Mouse (Mus musculus) mesoderm, embryonic 11.5 days (tissue): Measurements from ENCODE around the gene Kcnb1.

Source experiments
- DNase-seq: peaks from one replicate; pipeline ENCODE4 v3.0.0-alpha.2; 2012; ENCODE audit warnings: low read depth, low spot score

Kcnb1 gene

GRCm38 (mm10) chr2:167167515-167168212, 22.3 kb downstream of the Kcnb1 start:
- DNase-seq, result no peak

GRCm38 (mm10) chr2:167163600-167163999, 26.4 kb downstream of the Kcnb1 start:
- no peak for DNase-seq

DNA sequence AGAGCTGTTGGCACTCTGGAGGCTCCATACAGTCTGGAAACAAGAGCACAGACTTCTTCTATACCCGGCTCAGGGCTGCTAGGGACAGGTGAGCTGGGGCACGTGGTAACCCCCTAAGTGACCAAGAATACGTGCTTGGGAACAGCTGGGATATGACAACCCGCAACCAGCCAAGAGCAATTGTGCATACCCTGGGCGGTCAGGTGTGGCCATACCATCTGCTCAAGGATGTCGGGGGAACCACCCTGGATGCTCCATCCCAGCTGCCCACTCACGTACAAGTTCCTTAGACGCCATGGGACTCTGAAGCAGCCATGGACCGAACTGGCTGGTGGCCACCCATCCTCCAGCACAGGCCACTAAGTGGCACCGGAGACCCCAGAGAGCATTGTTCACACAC, 26.8 kb downstream of the Kcnb1 start:
- DNase-seq, result no peak

DNA sequence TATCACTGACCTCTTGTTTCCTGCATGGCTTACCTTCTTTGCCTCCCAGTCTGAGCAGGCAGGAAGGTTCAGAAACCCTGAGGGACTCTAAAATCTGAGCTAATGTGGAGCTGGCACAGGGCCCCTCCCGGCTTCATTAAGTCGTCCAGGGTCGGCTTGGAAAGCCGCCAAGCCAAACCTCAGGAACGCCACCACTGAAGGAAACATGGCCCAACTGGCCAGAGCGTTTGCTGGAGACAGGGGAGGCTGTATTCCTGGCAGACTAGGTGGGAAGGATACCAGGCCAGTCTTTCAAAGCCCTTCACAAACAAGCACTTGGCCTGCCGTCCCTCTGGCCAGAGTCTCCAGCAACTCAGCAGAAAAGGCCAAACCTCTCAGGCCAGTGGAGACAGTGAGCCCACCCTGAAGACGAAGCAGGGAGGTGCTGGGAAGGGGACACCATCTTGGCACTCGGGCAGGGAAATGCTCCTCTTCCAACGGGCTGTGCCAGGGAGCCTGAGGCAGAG, 27.4 kb downstream of the Kcnb1 start:
- DNase-seq, result no peak

DNA sequence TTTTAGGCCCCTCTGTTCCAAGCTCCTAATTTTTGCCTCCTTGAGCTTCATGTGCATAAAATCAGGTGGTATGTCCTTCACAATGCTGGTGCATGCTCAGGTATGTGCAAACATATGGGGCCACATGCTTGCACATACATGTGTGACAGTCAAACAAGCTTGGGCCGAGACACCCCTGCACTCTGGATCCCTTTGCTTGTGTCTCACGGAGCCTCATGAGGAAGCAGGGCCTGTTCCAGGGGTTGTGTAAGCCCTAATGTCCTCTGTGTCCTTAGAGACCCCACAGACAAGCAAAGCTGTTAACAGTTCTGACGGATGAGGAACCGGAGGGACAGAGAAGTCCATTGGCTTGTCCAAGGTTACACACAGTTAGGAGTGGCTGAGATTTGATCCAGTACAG, 30.2 kb downstream of the Kcnb1 start:
- no peak for DNase-seq

DNA sequence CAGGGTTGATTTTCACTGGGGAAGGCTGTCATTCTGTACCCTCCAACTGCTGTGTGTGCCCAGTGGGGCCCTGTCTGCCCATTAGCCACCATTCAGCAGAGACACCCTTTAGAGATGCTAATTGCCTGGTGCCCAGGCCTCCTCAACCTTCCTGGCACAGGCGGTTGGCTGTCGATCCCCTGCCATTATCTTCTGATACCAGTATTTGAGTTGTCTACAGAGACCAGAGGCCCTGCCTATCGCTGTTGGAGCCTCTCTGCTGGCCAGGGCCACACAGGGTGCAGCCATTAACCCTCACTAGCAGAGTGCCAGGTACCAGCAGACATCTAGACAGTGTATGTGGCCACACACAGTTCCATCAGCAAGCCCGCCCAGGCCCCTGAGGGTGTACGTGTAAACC, 31.2 kb downstream of the Kcnb1 start:
- no peak for DNase-seq

GRCm38 (mm10) chr2:167156118-167156715, 33.7 kb downstream of the Kcnb1 start:
- no peak for DNase-seq

DNA sequence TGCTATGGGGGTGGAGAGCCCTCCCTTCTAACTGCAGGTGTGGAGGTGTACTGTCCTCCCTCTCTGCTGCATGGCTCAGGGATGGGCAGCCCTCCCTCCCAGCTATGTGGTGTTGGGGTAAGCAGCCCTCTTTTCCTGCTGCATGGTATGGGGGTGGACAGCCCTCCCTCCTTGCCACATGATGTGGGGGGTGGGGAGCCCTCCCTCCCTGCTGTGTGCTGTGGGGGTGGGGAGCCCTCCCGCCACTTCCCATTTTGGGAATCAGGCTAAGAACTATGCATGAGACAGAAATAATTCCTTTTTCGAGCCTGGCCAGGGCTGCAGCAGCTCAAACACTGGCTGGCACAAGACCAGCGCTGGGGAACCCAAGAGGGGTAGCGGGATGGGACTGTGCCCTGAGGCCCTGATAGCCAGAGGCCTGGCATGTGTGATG, 34.4 kb downstream of the Kcnb1 start:
- no peak for DNase-seq

DNA sequence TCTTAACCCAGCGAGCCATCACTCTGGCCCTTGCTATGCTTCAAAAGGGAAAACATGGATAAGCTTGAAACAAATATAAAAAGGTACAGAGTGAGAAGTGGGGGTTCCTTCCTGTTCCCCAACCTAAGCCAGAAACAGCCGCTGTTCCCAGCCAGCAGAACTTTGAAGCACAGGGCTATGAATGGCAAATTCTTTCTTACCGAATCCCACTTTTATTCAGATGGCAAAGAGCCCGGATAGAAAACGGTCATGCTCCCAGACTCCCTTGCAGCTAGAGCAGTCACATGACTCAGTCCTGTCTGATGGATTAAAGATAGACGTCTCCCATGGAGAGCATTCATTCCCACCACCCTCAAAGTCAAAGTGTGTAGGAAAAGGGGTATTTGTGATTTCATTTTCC, 39.1 kb downstream of the Kcnb1 start:
- no peak for DNase-seq

DNA sequence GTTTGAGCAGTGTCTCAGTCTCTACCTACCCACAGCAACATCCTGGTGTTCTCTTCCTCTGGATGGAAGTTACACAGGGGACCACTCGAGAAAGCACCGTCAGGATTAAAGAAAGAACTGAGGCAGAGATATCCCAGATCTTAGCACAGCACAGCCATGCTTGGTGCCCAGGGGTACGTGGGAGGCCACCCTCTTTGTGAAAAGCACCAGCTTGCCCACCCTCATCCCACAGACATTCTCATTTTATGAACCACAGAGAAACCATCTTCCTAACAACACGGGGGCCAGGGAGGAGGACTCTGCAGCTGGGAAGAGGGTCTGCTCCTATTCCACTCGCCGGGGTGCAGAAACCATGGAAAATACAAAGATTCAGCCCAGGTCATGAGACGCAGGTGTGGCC, 39.8 kb downstream of the Kcnb1 start:
- DNase-seq, result no peak

DNA sequence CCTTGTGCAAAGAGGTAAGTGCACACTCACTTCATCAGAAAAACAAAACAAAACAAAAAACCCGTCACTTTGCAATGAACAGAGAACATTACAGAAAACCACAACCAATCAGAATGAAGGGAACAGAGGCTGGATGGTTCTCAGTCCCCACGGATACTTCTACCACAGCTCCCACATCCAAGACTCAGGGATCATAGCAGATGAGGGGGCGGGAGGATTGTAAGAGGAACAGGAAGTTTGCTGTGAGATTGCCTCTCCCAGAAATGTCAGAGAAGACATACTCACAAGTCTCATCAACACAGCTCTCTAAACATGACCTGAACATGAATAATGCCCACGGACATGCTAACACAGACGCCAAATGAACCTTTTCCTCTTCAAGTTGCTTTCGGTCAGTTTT, 40.9 kb downstream of the Kcnb1 start:
- DNase-seq, result no peak

DNA sequence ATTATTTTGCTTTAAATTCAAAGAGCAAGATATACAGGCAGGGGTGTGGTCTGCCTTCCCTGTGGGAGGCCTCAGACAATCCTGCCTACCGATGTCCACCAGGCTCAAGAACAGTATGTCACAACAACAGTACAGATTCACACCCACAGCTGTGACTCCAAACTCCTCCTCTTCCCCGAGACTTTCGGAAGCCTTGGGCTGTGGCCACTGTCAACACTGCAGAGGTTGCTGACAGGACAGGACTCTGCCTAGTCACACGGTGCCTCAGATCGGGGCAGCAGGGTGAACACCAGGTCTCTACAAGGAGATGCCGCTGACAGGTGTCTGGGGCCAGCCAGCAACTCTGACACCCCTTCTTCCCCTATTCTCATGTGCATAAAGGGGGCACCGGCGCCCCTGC, 42.2 kb downstream of the Kcnb1 start:
- DNase-seq, result no peak

GRCm38 (mm10) chr2:167145904-167146303, 44.1 kb downstream of the Kcnb1 start:
- DNase-seq, result no peak

- DNase-seq, result no peak
Observed at GRCm38 (mm10) chr2:167144439-167145307, 45.3 kb downstream of the Kcnb1 start.

GRCm38 (mm10) chr2:167143914-167144313, 46.0 kb downstream of the Kcnb1 start:
- DNase-seq, result no peak

DNA sequence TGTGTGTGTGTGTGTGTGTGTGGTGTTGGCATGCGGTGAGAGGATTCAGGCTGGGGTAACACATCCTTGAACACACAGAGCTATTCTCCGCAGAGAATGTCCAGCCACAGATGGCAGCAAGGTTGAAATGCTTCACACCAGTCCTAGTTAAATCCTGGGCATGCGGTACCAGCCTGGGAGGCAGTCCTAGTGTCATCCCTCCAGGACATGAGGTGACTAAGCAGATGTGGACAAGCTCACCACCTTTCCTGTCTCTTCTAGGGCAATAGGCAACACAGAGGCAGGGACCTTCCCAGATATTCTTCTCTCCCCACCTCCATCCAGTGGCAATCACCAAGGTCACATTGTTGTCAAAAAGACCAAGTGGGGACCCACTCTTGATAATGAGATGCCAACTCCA, 47.7 kb downstream of the Kcnb1 start:
- no peak for DNase-seq

GRCm38 (mm10) chr2:167141810-167142209, 48.1 kb downstream of the Kcnb1 start:
- DNase-seq, result no peak

- no peak for DNase-seq
Observed at GRCm38 (mm10) chr2:167139801-167140269, 50.1 kb downstream of the Kcnb1 start.

- DNase-seq, result no peak
Observed at GRCm38 (mm10) chr2:167138611-167139010, 51.3 kb downstream of the Kcnb1 start.

DNA sequence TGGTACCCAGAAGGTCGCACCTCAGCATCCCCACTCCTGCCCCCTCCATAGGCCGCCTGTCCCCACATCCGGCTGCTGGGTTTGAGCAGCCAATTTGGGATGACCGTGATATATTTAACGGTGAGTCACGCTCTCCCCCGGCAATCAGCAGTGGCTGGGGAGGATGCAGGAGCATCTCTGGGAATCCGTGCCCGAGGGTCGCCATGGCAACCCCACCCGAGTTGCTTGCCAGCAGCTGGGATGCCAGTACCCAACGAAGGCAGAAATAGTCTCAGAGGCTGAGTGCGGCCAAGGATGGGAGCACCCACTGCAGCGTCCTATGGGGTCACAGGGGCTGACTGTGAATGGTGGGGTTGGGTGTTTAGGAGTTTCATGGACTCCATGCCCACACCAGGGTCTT, 53.0 kb downstream of the Kcnb1 start:
- DNase-seq, result peak; percentile 30

DNA sequence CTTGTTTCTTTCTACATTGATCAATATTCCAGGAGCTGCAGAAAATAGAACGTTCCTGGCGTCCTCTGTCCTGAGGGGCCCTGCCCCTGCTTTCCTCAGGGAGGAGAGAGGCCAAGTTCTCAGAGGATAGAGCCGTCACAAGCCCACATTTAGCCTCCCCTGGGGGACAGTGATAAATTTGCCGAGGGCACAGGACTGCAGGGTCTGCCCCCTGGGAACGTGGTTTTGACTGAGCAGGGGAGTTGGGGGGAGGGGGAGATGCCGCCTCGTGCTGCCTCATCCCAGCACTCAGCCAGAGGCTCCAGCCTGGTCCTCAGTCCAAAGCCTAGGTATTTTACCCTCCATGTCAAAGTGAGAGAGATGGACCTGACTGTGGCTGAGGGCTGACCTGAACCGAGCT, 57.9 kb downstream of the Kcnb1 start:
- peak; percentile 28 for DNase-seq

GRCm38 (mm10) chr2:167130050-167130770, 59.7 kb downstream of the Kcnb1 start:
- peak; percentile 19 for DNase-seq
